Mouse (Mus musculus) embryonic fibroblast, embryonic 13.5 days (primary cell): Measurements from ENCODE around the gene Kcnip2.

ENCODE experiments used
- CTCF ChIP-seq: IDR thresholded peaks from 2 replicates; pipeline ENCODE4 v1.5.1; 2011; ENCODE audit warnings: mild to moderate bottlenecking, control low read depth, low read length, moderate library complexity, borderline replicate concordance; ENCODE audit not compliant: insufficient read depth
- POLR2A ChIP-seq: IDR thresholded peaks from 2 replicates; pipeline ENCODE4 v1.6.1; 2011; ENCODE audit warnings: low read depth, mild to moderate bottlenecking, control low read depth, low read length, moderate library complexity

DNA sequence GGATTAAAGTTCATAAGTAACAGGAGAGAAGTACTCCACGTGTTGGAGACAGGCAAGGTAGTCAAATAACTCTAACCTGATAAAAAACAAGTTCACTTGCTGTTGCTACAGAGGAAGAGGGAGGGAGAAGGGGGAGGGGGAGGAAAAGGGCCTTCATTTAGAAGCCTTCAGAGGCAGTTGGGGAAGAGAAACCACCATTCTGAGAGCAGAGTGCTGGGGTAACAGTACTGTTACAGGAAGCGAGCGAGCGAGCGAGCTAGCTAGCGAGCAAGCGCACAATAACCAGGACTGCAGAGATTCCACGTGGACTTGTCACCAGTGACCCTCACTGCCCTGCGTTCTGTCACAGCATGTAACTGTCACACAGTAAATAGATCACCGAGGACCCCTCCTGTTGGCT, 27.6 kb upstream of the Kcnip2 start:
- no peak for TF ChIP-seq POLR2A
- no peak for TF ChIP-seq CTCF
